Mouse (Mus musculus) limb, embryonic 10.5 days (tissue): ENCODE measurements around the gene Ccr10. TPM values are rescaled to one million over a fixed set of nuclear protein-coding genes. Genes with fewer than 3 reads are reported as not detected.

Experiments
- DNase-seq: peaks from one replicate; pipeline ENCODE4 v3.0.0-alpha.2; 2017; ENCODE audit warnings: low spot score
- H3K27ac ChIP-seq: fragments of 300-500 bp; sonication (generic); 2 replicates; pipeline ENCODE4 v1.5.1; 2016; ENCODE audit warnings: mild to moderate bottlenecking
- H3K27me3 ChIP-seq: fragments of 300-500 bp; sonication (generic); 2 replicates; pipeline ENCODE4 v1.6.1; 2016; ENCODE audit warnings: low read depth, mild to moderate bottlenecking; ENCODE audit not compliant: poor library complexity, severe bottlenecking
- H3K36me3 ChIP-seq: fragments of 300-500 bp; sonication (generic); 2 replicates; pipeline ENCODE4 v1.6.1; 2016; ENCODE audit warnings: mild to moderate bottlenecking, moderate library complexity
- H3K4me1 ChIP-seq: fragments of 300-500 bp; sonication (generic); 2 replicates; pipeline ENCODE4 v1.6.1; 2016
- H3K4me3 ChIP-seq: fragments of 300-500 bp; sonication (generic); 2 replicates; pipeline ENCODE4 v1.5.1; 2016; ENCODE audit warnings: mild to moderate bottlenecking, moderate library complexity
- H3K9me3 ChIP-seq: fragments of 300-500 bp; sonication (generic); replicated peaks from 2 replicates; pipeline ENCODE4 v1.6.1; 2016; ENCODE audit warnings: mild to moderate bottlenecking
- WGBS: fragments of 180-500 bp; shearing (Covaris S2); methylation state at CpG from one replicate; pipeline ENCODE4 v1.1.7; 2016; 5-methylcytosine and 5-hydroxymethylcytosine counted together
- polyA plus RNA-seq: library from polyadenylated mRNA; unstranded; fragments of >200 nt; fragmentation: Nextera tagmentation; extraction: Ambion mirVana; gene quantifications from 2 replicates; pipeline ENCODE4 v1.2.1, GENCODE M21; 2016

The Ccr10 gene
- polyA plus RNA-seq, 1 experiment from 2014 or later: not detected

- Histone ChIP-seq H3K27me3 (no peaks in the 10 kb centered on the region), H3K36me3 (peaks cover 58% of the 10 kb centered on the region), H3K4me3 (no peak overlapping the region), H3K4me1 (peaks cover 29% of the 10 kb centered on the region), H3K9me3 (no peaks in the 10 kb centered on the region), H3K27ac (no peak overlapping the region)
- WGBS: 87% methylated on average over 5 of the region's 5 CpGs
- DNase-seq: no peak
These were observed 18.9 kb upstream of the Ccr10 start for GRCm38 (mm10) chr11:101194137-101194536.

- H3K27me3 ChIP-seq: no peaks in the 10 kb centered on the region
- H3K9me3 ChIP-seq: no peaks in the 10 kb centered on the region
- H3K4me3 ChIP-seq: no peak overlapping the region
- peaks cover 48% of the 10 kb centered on the region for H3K36me3 ChIP-seq
- DNase-seq: no peak
- peaks cover 30% of the 10 kb centered on the region for H3K4me1 ChIP-seq
- H3K27ac ChIP-seq: no peak overlapping the region
- WGBS: 88% methylated on average over 7 of the region's 7 CpGs
These were observed 17.8 kb upstream of the Ccr10 start for GRCm38 (mm10) chr11:101193076-101193475.

GRCm38 (mm10) chr11:101192646-101193045 is 17.4 kb upstream of the Ccr10 start:
- 95% methylated on average over 6 of the region's 6 CpGs for WGBS
- H3K9me3 ChIP-seq: no peaks in the 10 kb centered on the region
- no peak overlapping the region for H3K4me3 ChIP-seq
- H3K27ac ChIP-seq: no peak overlapping the region
- no peak for DNase-seq
- H3K4me1 ChIP-seq: peaks cover 30% of the 10 kb centered on the region
- H3K36me3 ChIP-seq: peaks cover 44% of the 10 kb centered on the region
- no peaks in the 10 kb centered on the region for H3K27me3 ChIP-seq

GRCm38 (mm10) chr11:101191919-101192470 is 16.8 kb upstream of the Ccr10 start:
- Histone ChIP-seq H3K4me1 (peaks cover 30% of the 10 kb centered on the region), H3K27me3 (no peaks in the 10 kb centered on the region), H3K36me3 (peaks cover 37% of the 10 kb centered on the region), H3K9me3 (no peaks in the 10 kb centered on the region), H3K4me3 (no peak overlapping the region), H3K27ac (no peak overlapping the region)
- WGBS: 85% methylated on average over 4 of the region's 4 CpGs
- no peak for DNase-seq

- Histone ChIP-seq H3K4me3 (no peak overlapping the region), H3K36me3 (peaks cover 29% of the 10 kb centered on the region), H3K9me3 (no peaks in the 10 kb centered on the region), H3K27ac (peak overlapping the region; percentile 66), H3K27me3 (no peaks in the 10 kb centered on the region), H3K4me1 (peaks cover 30% of the 10 kb centered on the region)
- WGBS: 51% methylated on average over 17 of the region's 17 CpGs
- no peak for DNase-seq
These were observed 16.0 kb upstream of the Ccr10 start for GRCm38 (mm10) chr11:101190913-101191907.

- Histone ChIP-seq H3K4me3 (no peak overlapping the region), H3K9me3 (no peaks in the 10 kb centered on the region), H3K27ac (peak overlapping the region; percentile 66), H3K36me3 (peaks cover 21% of the 10 kb centered on the region), H3K27me3 (no peaks in the 10 kb centered on the region), H3K4me1 (peaks cover 30% of the 10 kb centered on the region)
- WGBS: 43% methylated on average over 8 of the region's 8 CpGs
- no peak for DNase-seq
These were observed 15.1 kb upstream of the Ccr10 start for GRCm38 (mm10) chr11:101190181-101190912.

GRCm38 (mm10) chr11:101189495-101190180 is 14.4 kb upstream of the Ccr10 start:
- H3K4me1 ChIP-seq: peaks cover 30% of the 10 kb centered on the region
- peak overlapping the region; percentile 66 for H3K27ac ChIP-seq
- H3K4me3 ChIP-seq: no peak overlapping the region
- no peaks in the 10 kb centered on the region for H3K27me3 ChIP-seq
- H3K36me3 ChIP-seq: peaks cover 13% of the 10 kb centered on the region
- WGBS: 9% methylated on average over 6 of the region's 6 CpGs
- H3K9me3 ChIP-seq: no peaks in the 10 kb centered on the region
- DNase-seq: no peak

- no peak overlapping the region for H3K27ac ChIP-seq
- DNase-seq: no peak
- H3K4me1 ChIP-seq: peaks cover 30% of the 10 kb centered on the region
- H3K4me3 ChIP-seq: no peak overlapping the region
- WGBS: 84% methylated on average over 11 of the region's 11 CpGs
- 0 out of 2 replicates have a peak, but pooled peaks cover 4% of the 10 kb centered on the region for H3K27me3 ChIP-seq
- H3K9me3 ChIP-seq: no peaks in the 10 kb centered on the region
- H3K36me3 ChIP-seq: peaks cover 7% of the 10 kb centered on the region; the same call in 1 of the 2 replicates
These were observed 13.0 kb upstream of the Ccr10 start for GRCm38 (mm10) chr11:101188166-101188805.

GRCm38 (mm10) chr11:101187541-101187940 is 12.3 kb upstream of the Ccr10 start:
- Histone ChIP-seq H3K36me3 (peaks cover 2% of the 10 kb centered on the region; the same call in 1 of the 2 replicates), H3K9me3 (no peaks in the 10 kb centered on the region), H3K27ac (no peak overlapping the region), H3K4me3 (no peak overlapping the region), H3K27me3 (peaks cover 12% of the 10 kb centered on the region; the same call in 1 of the 2 replicates), H3K4me1 (peaks cover 34% of the 10 kb centered on the region)
- DNase-seq: no peak
- WGBS: 94% methylated on average over 5 of the region's 5 CpGs

GRCm38 (mm10) chr11:101186526-101187247 is 11.4 kb upstream of the Ccr10 start:
- 88% methylated on average over 27 of the region's 27 CpGs for WGBS
- H3K36me3 ChIP-seq: no peaks in the 10 kb centered on the region
- H3K27me3 ChIP-seq: peaks cover 19% of the 10 kb centered on the region; the same call in 1 of the 2 replicates
- no peak overlapping the region for H3K4me3 ChIP-seq
- no peak for DNase-seq
- H3K9me3 ChIP-seq: no peaks in the 10 kb centered on the region
- peaks cover 30% of the 10 kb centered on the region for H3K4me1 ChIP-seq
- H3K27ac ChIP-seq: no peak overlapping the region

GRCm38 (mm10) chr11:101185441-101185840 is 10.2 kb upstream of the Ccr10 start:
- Histone ChIP-seq H3K9me3 (no peaks in the 10 kb centered on the region), H3K27ac (no peak overlapping the region), H3K4me1 (peaks cover 18% of the 10 kb centered on the region), H3K36me3 (no peaks in the 10 kb centered on the region), H3K27me3 (peaks cover 20% of the 10 kb centered on the region), H3K4me3 (no peak overlapping the region)
- DNase-seq: no peak
- WGBS: 93% methylated on average over 4 of the region's 4 CpGs
